Mouse (Mus musculus) kidney, adult 11 months (tissue): ENCODE measurements at regions not wholly inside any gene's neighbourhood (a gene's known extent, or its start where the extent isn't known, plus 50 kb on each side); places are given as distances from the start of the nearest gene placed in this dataset.

Source experiments
- DNase-seq: peaks from one replicate; pipeline ENCODE4 v3.0.0; 2022

DNA sequence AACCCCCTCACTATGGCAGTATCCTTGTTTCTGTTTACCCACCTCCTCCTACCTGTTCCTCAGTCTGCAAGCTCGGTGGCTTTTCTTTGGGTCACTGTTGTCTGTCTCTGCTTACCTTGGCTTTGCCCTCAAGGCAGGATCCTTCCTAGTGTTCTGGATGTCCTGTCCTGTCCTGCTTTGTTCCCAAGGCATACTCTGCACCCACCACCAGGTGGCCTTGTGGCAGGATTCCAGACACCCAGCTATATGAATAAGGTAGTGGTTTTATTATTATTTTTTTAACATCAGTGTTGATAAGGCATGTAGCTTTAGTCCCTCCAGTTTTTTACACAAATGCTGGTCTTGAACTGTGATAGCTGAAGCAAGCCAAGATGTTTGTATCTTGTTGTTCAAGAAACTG is 478.7 kb downstream of the 1700129C05Rik start:
- DNase-seq: no peak

DNA sequence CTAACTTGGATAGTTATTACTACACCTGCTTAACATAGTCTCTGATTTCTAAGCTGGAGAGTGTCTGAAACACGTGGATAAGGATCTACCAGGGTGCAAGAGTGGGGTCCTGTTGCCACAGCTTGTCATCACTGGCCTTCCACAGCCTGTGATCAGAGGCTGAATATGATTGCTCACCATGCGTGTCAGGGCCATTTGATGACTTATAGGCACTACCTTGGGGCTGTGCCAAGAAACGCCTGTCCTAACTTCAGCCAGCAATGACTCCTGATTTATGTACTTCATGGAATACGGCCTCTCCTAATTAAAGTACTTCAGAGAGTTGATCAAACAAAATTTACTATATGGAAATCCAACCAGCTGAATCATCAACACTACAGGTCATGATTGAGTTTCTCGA is 480.1 kb downstream of the 1700129C05Rik start:
- DNase-seq: no peak

DNA sequence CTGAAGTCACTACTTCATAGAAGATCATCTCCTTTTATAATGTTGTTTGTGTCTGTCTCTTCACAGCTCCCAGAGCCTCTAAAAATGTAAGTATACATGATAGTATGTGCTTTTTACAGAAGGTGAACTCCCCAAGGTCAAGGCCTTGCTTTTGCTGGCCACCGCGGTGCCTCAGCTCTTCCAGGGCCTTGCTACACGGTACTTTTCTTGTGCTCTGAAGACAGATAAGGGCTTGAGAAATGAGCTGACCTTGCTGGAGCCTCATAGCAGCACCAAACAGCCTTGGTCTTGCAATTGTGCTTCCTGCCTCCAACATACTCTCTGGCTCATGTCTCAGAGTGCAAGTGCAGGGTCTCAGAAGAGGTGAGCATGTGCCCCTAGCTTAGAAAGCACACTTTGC is 481.3 kb downstream of the 1700129C05Rik start:
- DNase-seq: no peak

DNA sequence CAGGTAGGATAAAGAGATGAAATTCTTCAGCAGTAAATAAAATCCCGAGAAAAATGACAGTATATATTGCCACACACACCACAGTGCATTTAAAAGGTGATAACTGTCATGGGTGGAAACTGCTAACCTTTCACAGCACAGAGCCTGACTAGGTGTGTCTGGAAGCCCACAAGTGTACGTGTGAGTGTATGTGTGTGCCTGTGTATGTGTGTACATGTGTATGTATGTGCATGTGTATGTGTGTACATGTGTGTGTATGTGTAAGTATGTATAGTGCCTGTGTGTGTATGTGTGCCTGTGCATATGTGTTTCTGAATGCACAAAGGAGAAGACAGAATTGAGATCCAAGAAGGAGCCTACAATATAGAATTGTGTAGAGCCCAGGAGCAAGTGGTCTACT is 485.4 kb downstream of the 1700129C05Rik start:
- no peak for DNase-seq

DNA sequence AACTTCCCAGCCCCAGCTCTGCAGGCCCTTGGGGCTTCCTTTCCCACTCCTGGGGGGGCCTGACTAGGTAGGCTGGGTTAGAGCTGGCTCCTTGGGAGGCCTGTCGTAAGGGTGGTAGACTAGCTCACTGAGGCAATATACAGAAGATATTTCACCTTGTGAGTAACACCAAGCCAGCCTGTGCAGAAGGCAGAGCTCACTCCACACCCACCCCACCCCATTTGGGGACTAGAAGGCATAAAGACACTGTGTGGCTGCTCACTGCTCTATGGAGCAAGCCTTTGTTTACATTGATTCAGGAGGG is 485.8 kb downstream of the 1700129C05Rik start:
- no peak for DNase-seq

DNA sequence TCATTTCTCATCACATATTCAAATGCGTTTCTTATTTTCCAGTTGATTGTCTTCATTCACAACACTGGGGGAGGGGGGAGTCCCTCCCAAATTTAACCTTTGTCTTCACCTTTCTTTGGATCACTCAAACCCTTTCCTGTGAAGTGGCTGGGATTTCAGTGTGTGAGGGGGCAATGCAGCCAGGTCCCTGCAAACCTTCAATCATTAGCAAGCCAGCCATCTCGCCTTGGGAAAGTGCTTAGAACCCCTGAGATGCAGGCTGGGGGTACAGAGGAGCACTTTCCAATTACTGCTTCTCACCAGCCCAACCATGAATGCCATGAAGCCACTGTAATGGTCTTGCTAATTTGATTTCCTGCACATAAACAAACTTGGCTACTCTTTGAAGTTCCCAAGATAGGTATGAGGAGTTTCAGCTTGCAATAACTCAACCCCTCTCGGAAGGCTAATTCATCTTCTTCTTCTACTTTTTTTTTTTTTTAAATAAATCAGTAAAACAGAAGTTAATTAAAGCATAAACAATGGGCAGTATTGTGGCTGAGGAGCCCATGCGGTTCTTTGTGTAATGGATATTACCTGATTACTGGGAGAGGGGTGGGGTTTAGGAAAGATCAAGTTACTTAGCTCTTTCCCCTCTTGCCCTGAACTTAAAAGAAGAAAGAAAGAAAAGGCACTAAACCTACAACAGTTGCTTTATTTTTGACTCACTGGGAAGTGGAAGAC is 486.3 kb downstream of the 1700129C05Rik start:
- no peak for DNase-seq

DNA sequence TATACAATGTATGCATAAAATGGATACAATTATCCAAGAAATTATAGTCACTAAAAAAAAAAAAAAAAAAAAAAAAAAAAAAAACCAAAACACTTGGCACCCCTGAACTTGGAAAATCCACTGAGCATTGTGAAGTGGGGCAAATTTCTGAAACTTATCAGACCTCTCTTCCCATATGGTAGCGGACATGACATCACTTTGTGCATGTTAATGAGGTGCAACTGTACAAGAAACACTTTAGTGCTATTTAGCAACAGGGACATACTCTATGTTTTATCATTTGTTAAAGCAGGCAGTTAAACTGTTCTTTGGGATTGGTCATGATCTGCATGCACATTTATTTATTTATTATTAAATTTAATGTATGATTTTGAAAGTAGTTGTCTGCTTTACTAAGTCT is 489.7 kb downstream of the 1700129C05Rik start:
- DNase-seq: no peak

DNA sequence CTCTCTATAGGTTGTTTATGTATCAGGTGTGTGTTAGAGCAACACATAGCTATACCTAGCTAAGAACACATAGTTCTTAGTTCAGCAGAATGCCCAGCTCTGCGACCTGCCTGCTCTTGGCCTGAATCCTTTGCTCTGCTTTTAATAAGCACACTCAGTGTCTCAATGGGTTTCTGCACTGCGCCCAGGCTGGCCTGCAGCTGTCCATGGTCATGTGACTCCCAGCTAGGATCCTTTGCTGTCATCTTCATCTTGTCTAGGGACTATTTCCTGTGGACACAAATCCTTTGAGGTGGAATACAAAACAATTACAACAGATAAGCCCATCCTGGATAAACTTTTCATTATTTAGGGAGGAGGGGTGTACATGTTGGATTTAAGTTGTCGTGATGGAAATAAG is 490.7 kb downstream of the 1700129C05Rik start:
- DNase-seq: no peak

DNA sequence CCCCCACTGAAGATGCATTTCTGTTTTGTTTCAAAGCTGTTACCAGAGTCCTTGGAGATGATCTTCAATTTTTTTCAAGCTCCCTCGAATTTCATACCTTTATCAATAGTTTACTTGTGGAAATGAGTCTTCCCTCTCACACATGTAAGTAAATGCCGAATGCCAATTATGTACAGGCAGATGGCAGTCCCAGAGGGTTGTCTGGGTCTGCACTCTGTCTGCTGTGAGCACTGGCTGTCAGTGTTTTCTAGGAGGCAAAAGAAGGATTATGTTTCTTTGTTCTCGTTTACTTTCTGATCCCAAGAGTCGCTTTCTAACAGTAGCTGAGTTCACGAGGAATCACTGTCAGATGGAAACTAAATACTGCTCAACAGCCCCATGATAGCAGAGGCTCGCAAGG is 491.5 kb downstream of the 1700129C05Rik start:
- DNase-seq: no peak

DNA sequence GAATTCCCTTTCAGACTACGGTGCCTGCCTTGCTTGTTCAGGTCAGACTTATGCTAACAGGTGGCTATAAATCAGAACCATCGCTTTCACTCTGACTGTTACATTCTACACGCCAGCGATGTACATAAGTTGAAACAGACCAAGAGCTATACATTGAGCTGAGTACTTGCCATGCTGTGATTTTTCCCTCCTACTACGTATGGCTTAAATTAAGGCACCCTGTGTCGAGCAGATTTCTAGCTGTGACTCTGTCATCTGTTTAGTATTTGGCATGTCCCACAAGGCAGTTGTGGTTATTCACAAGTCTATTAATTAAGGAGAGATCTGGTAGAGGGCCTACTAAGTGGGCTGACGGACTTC is 504.4 kb downstream of the 1700129C05Rik start:
- DNase-seq: no peak

DNA sequence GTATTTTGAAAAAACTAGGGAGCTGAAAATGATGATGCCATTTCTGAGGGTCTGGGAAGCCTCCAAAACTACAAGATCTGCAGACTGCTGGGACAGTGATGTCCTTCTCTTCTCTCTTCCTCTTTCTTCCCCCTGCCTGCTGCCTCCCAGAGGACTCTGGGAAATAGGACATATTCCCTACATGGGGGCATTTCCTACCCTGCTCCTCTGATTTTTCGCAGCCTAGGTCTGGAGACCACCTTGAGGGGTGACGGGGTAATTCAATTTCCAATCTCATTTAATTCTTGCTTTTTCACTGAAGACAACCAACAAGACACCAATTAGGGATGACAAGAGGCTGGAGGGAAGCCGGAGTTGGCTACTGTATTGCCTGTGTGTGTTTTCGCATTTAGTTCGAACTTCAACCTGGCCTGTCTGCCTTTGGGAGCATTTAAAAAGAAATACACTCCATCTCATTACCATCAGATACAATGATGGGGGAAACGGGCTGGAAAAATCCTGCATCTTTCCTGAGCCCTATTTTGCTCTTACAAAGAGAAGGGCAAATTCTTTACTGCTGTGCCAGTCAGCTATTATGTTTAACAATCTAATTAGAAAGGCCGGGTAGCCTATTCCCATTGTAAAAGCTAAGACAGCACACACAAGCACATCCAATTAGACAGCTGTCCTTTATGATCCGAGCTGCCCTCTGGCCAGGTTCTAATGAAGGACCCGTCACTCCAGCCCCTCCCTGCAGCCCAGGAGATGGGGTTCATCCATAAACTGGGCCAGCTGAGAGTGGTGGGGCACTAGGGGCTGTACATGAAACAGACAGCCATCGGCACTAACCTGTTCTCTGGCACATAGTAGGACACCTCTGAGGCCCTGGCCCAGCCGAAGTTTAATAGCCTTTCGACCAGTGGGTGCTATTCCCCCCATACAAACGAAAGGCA is 505.0 kb downstream of the 1700129C05Rik start:
- DNase-seq: no peak

DNA sequence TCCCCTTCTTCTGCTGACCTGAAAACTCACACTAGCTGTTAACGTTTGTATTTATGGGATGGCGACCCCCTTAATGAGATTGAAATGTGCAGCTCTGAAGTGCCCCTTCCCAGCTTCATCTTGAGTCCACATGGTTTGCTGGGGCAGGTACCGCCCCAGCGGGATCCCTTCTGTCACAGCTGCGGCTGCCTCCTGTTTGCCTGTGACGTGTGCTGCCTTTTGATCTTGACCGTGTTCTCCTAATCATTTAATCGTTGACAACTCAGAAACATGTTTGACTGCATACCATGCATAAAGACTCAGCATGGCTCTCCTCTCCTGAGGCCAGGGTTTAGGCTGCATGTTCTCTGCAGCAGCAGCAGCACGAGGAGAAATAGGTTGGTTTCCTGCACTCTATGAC is 511.5 kb downstream of the 1700129C05Rik start:
- no peak for DNase-seq

DNA sequence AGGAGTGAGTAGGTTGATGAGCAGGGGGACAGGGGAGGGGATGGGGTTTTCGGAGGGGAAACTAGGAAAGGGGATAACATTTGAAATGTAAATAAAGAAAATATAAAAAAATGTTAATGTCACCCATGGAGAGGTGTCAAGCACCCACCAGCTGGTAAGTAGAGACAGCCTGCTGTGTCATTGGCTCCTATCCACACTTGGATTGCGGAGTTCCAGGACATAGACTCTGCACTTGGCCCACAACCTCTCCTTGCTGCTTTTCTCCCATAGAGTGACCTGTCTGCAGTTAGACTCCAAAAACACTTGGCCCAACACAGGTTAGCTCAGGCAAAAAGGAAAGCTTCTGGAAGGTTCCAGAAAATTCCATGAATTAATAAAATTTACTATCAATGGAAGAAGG is 514.4 kb downstream of the 1700129C05Rik start:
- DNase-seq: no peak

DNA sequence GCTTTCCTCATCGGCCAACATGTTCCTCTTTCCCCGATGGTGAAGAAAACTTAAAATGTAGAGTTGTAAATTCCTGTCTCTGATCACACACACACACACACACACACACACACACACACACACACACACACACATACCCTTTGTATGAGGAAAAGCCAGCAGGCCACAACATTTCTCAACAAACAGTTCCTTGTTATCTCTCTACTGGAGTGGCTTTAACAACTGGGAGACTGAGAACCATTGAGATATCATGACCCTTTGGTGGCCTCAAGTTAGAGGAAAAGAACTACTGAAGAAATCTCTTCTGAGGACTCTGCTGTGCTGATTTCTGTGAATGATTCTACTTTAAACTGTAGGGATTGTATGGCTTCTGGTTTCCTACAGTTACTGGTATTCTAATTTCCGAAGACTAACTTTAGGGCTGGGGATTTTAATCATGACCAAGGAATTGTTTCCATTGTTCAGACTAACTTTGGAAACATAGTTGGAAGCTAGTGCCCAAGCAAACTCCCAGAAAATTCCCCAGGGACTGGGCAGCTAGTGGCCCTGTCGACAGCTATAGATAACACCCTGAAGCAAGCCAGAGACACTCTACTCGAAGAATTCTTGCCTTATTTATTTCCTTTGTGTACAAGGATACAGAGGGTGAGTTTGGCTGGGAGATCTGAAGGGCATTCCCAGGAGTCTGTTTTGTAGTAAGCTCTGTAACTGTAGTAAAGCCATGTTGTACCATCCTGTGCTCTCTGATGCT is 516.0 kb downstream of the 1700129C05Rik start:
- DNase-seq: no peak

DNA sequence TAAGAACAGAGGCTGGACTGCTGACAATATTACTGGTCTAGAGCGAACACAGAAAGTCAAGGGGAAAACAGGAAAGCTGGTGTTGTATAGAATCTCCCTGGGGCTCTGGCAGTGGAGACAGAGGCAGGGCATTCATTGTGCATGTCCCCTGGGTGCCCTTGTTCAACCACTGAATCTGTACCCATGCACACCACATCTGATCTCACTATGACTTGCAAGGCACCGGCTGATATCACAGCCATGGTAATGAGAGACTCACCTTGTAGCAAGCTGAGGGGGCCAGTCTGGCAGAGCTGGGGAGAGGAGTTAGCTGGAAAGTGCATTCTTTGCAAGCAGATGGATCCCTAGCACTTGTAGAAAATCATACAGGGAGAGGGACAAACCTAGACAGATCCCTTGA is 522.5 kb downstream of the 1700129C05Rik start:
- DNase-seq: no peak

DNA sequence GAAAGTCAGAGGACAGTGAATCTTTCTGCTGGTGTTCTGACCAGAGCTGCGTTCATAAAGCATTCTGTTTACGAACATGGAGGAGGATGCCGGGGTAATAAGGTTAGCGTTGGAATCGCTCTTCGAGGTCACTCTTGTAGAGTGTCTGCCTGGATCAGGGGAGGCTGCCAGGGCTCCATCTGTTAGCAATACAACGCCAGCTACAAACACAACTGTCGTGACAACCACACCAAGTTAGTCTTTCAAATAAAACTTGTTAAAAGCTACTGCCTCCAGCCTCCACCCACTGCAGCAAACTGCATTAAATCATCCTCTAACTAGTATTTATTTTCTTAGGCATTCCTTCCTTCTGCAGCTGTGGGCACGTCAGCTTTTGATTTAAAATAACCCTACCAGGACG is 525.0 kb downstream of the 1700129C05Rik start:
- DNase-seq: no peak

DNA sequence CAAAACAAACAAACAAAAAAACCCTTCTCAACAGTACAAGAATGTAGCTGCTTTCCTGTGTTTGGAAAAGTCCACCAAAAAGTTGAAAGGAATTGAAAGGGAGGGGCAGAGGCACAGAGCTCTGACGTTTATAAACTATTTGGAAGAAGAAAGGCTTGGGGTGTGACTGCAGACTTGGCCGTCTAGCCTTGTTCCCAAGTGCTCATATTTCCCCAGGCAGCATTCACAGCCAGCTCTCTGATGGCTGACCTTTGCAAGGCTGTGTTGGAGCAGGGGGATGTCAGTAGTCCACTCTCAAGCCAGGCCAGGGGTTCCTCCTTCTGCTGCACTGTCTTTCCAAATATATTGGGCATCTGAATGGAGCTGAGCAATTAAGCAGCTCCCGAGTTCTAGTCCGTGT is 534.5 kb downstream of the 1700129C05Rik start:
- no peak for DNase-seq

DNA sequence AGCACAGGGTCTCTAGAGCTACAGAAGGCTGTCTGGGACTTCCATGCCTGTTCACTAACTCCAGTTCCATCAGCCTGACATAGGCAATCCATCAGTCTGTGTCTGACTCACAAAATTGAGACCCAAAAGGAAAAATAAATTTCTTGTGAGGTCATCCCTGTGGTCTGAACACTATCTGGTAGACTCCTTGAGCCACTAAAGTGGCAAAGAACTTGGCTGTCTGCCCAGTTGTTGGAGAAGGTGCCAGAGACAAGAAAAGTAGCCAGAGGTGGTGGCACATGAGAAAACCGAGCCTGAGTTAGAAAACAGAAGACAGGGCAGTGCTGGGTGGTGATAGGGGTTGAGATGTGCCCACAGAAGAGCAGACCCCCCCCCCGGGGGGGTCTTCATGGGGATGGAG is 535.0 kb downstream of the 1700129C05Rik start:
- no peak for DNase-seq

DNA sequence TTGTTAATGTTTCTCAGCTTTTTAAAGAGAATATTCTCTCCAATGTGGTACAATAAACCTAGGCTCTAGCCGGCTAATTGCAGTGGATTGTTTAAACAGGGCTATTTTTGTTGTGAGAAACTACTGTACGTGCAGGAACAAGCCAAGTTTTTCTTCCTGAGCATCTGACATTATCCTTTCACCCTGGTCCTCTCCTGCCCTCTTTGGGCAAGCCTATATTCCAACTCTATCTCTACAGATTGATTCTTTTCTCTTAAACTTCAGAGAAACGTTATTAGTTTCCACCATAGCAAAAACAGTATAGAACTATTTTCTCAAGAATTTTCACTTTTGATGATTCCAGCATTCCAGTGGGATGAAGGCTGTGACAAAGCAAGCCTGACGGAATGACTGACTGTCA is 535.2 kb downstream of the Fgf9 start:
- no peak for DNase-seq

DNA sequence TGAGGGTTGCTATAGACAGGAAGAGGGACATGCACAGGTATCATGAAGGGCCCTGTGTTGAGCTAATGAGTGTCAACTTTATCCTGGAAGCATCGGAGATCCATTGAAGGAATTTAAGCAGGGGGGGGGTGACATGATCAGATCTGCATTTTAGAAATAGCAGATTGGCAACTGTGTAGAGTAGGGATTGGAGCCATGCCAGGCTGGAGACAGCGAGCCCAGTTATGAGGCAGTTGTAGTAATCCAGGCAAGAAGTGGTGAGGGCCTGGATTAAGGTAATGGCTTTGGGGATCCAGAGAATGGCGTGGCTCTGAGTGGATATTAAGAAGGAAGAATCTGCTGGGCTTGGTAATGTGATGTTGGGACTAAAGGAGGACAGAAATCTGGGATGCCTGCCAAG is 528.5 kb downstream of the Fgf9 start:
- DNase-seq: no peak

DNA sequence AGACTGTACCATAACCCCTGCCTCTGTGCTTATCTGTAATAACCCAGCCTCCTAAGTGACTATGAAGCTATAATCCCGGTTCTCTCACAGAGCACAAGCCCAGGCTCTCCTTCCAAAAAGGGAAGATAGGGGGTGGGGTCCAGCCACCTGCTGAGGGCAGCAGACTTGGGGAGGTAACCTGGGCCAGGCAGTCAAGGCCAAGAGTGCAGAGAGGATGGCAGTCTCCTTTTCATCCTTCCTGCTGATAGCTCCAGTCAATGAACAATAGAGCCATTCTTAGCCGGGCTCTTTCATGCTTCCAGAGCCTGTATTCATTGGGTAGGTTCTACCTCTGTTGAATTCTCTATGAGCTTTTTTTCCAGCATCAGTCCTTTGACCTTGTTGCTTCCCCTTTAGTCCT is 527.5 kb downstream of the Fgf9 start:
- no peak for DNase-seq

DNA sequence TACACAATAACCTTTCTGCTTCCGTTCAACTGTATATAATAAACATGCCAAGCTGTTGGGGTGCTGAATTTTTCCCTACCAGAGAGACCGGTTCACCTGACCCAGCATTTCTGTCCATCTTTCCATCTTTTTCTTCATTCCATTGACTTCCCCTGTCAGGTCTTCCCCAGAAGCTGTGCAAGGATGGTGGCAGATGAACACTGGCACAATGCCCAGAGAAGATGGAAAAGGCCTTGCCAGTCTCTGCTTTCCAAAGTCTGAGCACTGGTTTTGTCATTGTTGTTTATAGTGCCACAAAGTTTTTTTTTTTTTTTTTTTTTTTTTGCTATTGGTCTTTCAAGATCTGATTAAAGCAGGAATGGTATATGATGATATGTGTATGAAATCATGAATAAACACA is 526.6 kb downstream of the Fgf9 start:
- no peak for DNase-seq

DNA sequence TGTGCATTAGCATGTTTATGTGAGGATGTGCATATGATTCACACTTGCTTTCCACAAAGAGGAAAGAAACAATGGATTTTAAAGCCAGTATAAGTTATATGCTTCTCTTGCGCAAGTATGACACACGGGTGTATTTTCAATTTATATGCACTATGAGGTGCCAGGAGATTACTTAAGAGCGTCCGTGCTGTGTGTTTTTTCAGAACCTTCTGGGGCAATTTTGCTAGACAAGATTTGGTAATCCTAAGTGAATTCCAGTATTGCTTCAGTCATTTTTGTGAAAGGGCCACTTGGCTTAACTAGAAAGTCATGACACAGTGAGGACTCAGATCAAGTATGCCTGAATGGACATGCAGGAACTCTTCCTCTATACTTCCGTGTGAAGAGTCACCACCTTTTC is 511.5 kb downstream of the Fgf9 start:
- DNase-seq: no peak

DNA sequence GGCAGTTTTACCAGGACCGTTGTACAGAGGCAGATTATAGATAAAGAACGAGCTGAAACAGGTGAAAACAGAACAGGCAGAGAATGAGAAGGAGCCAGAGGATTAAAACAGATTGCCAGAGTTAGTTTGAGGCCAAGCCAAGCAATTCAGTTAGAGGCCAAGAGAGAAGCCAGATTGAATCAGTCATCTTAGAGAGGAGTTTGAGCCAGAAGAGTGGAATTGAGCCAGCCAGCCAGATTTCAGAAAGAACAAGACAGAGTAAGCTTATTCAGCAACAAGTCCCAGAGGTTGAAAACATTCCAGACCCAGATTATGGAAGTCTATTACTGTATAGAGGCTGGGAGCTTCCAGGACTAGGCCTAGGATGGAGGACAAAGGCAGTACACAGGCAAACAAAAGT is 499.7 kb downstream of the Fgf9 start:
- DNase-seq: no peak
